Mouse (Mus musculus): ENCODE measurements around the gene Hes2. TPM values are rescaled to one million over a fixed set of nuclear protein-coding genes. Genes with fewer than 3 reads are reported as not detected.

Hes2 gene
- polyA plus RNA-seq, 1 experiment, result not detected

- 2% methylated on average over 19 of the region's 19 CpGs for WGBS
Observed at GRCm38 (mm10) chr4:152159285-152159678, 615 bp downstream of the Hes2 start.

GRCm38 (mm10) chr4:152160748-152161147 lies 2.1 kb downstream of the Hes2 start:
- no peaks in the 10 kb centered on the region; the same call in 1 of the 2 replicates for H3K4me1 ChIP-seq (ENCODE audit: control insufficient read depth, insufficient read depth, low read length)
- WGBS, result 77% methylated on average over 4 of the region's 4 CpGs
- TF ChIP-seq POLR2A (IDR thresholded peaks at IDR 0.05; ENCODE audit: borderline replicate concordance, control insufficient read depth, low read depth, low read length), result no peak
- no peak overlapping the region for H3K27ac ChIP-seq (ENCODE audit: control insufficient read depth, insufficient read depth, low read depth, low read length, poor library complexity)
- H3K4me3 ChIP-seq (replicated peaks; ENCODE audit: control insufficient read depth, low read depth, low read length), result no peak overlapping the region

More at GRCm38 (mm10) chr4:152159285-152159678, 615 bp downstream of the Hes2 start:
- no peak for TF ChIP-seq CTCF (IDR thresholded peaks at IDR 0.05; ENCODE audit: control insufficient read depth, insufficient read depth, low read length)
- TF ChIP-seq POLR2A (IDR thresholded peaks at IDR 0.05; ENCODE audit: borderline replicate concordance, control insufficient read depth, low read depth, low read length), result no peak
- H3K4me1 ChIP-seq (ENCODE audit: control insufficient read depth, insufficient read depth, low read length), result no peaks in the 10 kb centered on the region; the same call in 1 of the 2 replicates
- H3K4me3 ChIP-seq (replicated peaks; ENCODE audit: control insufficient read depth, low read depth, low read length), result no peak overlapping the region
- H3K27ac ChIP-seq (ENCODE audit: control insufficient read depth, insufficient read depth, low read depth, low read length, poor library complexity), result no peak overlapping the region

GRCm38 (mm10) chr4:152161601-152162000 lies 2.9 kb downstream of the Hes2 start:
- Histone ChIP-seq H3K4me1 (ENCODE audit: control insufficient read depth, insufficient read depth, low read length) (no peaks in the 10 kb centered on the region; the same call in 1 of the 2 replicates), H3K4me3 (replicated peaks; ENCODE audit: control insufficient read depth, low read depth, low read length) (no peak overlapping the region), H3K27ac (ENCODE audit: control insufficient read depth, insufficient read depth, low read depth, low read length, poor library complexity) (no peak overlapping the region)
- 82% methylated on average over 6 of the region's 6 CpGs for WGBS
- no peak for TF ChIP-seq CTCF (IDR thresholded peaks at IDR 0.05; ENCODE audit: control insufficient read depth, insufficient read depth, low read length)
- TF ChIP-seq POLR2A (IDR thresholded peaks at IDR 0.05; ENCODE audit: borderline replicate concordance, control insufficient read depth, low read depth, low read length), result no peak

GRCm38 (mm10) chr4:152162748-152163147 lies 4.1 kb downstream of the Hes2 start:
- no peaks in the 10 kb centered on the region; the same call in 1 of the 2 replicates for H3K4me1 ChIP-seq (ENCODE audit: control insufficient read depth, insufficient read depth, low read length)
- H3K4me3 ChIP-seq (replicated peaks; ENCODE audit: control insufficient read depth, low read depth, low read length), result no peak overlapping the region
- TF ChIP-seq CTCF (IDR thresholded peaks at IDR 0.05; ENCODE audit: control insufficient read depth, insufficient read depth, low read length), result no peak
- no peak for TF ChIP-seq POLR2A (IDR thresholded peaks at IDR 0.05; ENCODE audit: borderline replicate concordance, control insufficient read depth, low read depth, low read length)
- no peak overlapping the region for H3K27ac ChIP-seq (ENCODE audit: control insufficient read depth, insufficient read depth, low read depth, low read length, poor library complexity)
- 30% methylated on average over 2 of the region's 2 CpGs for WGBS

- 10% methylated on average over 22 of the region's 22 CpGs for WGBS
- TF ChIP-seq CTCF (IDR thresholded peaks at IDR 0.05; ENCODE audit: control insufficient read depth, insufficient read depth, low read length) (peak; percentile 94), POLR2A (IDR thresholded peaks at IDR 0.05; ENCODE audit: borderline replicate concordance, control insufficient read depth, low read depth, low read length) (no peak)
- Histone ChIP-seq H3K27ac (ENCODE audit: control insufficient read depth, insufficient read depth, low read depth, low read length, poor library complexity) (peak overlapping the region; percentile 64), H3K4me1 (ENCODE audit: control insufficient read depth, insufficient read depth, low read length) (no peaks in the 10 kb centered on the region; the same call in 1 of the 2 replicates), H3K4me3 (replicated peaks; ENCODE audit: control insufficient read depth, low read depth, low read length) (no peak overlapping the region)
Observed at GRCm38 (mm10) chr4:152165036-152165931, 6.6 kb downstream of the Hes2 start.

- 67% methylated on average over 8 of the region's 8 CpGs for WGBS
- no peaks in the 10 kb centered on the region; the same call in 1 of the 2 replicates for H3K4me1 ChIP-seq (ENCODE audit: control insufficient read depth, insufficient read depth, low read length)
- TF ChIP-seq CTCF (IDR thresholded peaks at IDR 0.05; ENCODE audit: control insufficient read depth, insufficient read depth, low read length) (no peak), POLR2A (IDR thresholded peaks at IDR 0.05; ENCODE audit: borderline replicate concordance, control insufficient read depth, low read depth, low read length) (no peak)
- no peak overlapping the region for H3K4me3 ChIP-seq (replicated peaks; ENCODE audit: control insufficient read depth, low read depth, low read length)
- no peak overlapping the region for H3K27ac ChIP-seq (ENCODE audit: control insufficient read depth, insufficient read depth, low read depth, low read length, poor library complexity)
Observed at GRCm38 (mm10) chr4:152168052-152168451, 9.4 kb downstream of the Hes2 start.

GRCm38 (mm10) chr4:152169103-152169502 lies 10.4 kb downstream of the Hes2 start:
- 78% methylated on average over 7 of the region's 7 CpGs for WGBS
- H3K4me3 ChIP-seq (replicated peaks; ENCODE audit: control insufficient read depth, low read depth, low read length), result no peak overlapping the region
- H3K27ac ChIP-seq (ENCODE audit: control insufficient read depth, insufficient read depth, low read depth, low read length, poor library complexity), result no peak overlapping the region
- no peaks in the 10 kb centered on the region; the same call in 1 of the 2 replicates for H3K4me1 ChIP-seq (ENCODE audit: control insufficient read depth, insufficient read depth, low read length)
- TF ChIP-seq POLR2A (IDR thresholded peaks at IDR 0.05; ENCODE audit: borderline replicate concordance, control insufficient read depth, low read depth, low read length) (no peak), CTCF (IDR thresholded peaks at IDR 0.05; ENCODE audit: control insufficient read depth, insufficient read depth, low read length) (no peak)

GRCm38 (mm10) chr4:152170286-152170685 lies 11.6 kb downstream of the Hes2 start:
- Histone ChIP-seq H3K4me1 (ENCODE audit: control insufficient read depth, insufficient read depth, low read length) (no peaks in the 10 kb centered on the region; the same call in 1 of the 2 replicates), H3K4me3 (replicated peaks; ENCODE audit: control insufficient read depth, low read depth, low read length) (no peak overlapping the region), H3K27ac (ENCODE audit: control insufficient read depth, insufficient read depth, low read depth, low read length, poor library complexity) (no peak overlapping the region)
- no peak for TF ChIP-seq CTCF (IDR thresholded peaks at IDR 0.05; ENCODE audit: control insufficient read depth, insufficient read depth, low read length)
- no peak for TF ChIP-seq POLR2A (IDR thresholded peaks at IDR 0.05; ENCODE audit: borderline replicate concordance, control insufficient read depth, low read depth, low read length)
- 82% methylated on average over 10 of the region's 10 CpGs for WGBS

Data from bone marrow, adult 2 months (tissue).